In genomic region chr4:119938518-119938917, GRCm38 (mm10) we compare ENCODE assay signal across 11 mouse cellular contexts.
DNase-seq lines count a peak whose midpoint lies in the region; ATAC-seq lines count a peak whose summit lies in the region.
"Had no signal": no experiment of that assay in that cellular context is flagged by ENCODE, and none has a peak within 500 bp of the region (broad histone marks: within the 10 kb centered on the region; RNA-seq: fewer than 3 reads in every experiment).

No protein-coding gene starts in this region.

- H3K36me3 ChIP-seq in heart, embryonic 14.5 days (ENCODE audit: control insufficient read depth, insufficient read depth, low read length), result no peaks in the 10 kb centered on the region
- no peaks in the 10 kb centered on the region for H3K36me3 ChIP-seq in midbrain, embryonic 14.5 days (ENCODE audit: control insufficient read depth, insufficient read depth, low read length)
- no peaks in the 10 kb centered on the region for H3K36me3 ChIP-seq in midbrain, embryonic 11.5 days (ENCODE audit: control insufficient read depth, insufficient read depth, low read length)
- H3K36me3 ChIP-seq: heart, embryonic 12.5 days had no signal

- peak; percentile 2 for DNase-seq in adrenal gland, postnatal 14 days
- no peak for DNase-seq in adrenal gland, adult 2 months
- no peak for DNase-seq in heart, adult 18-20 months
- DNase-seq in midbrain, embryonic 14.5 days, result no peak
- DNase-seq in midbrain, embryonic 11.5 days (ENCODE audit: low spot score, missing footprints), result no peak
- DNase-seq in kidney, postnatal 36 days, result peak; percentile 25 to 49
- DNase-seq in urinary bladder, postnatal 36 days (ENCODE audit: low spot score in 2 of 2), result no peak
- DNase-seq: liver had no signal

- no peak overlapping the region for H3K4me2 ChIP-seq in heart, embryonic 14.5 days (ENCODE audit: low read length)
- no peak overlapping the region for H3K4me2 ChIP-seq in midbrain, embryonic 14.5 days (ENCODE audit: low read length)
- H3K4me2 ChIP-seq in midbrain, embryonic 11.5 days, result no peak overlapping the region
- H3K4me2 ChIP-seq: heart, embryonic 12.5 days had no signal

- H3K4me3 ChIP-seq in heart, embryonic 14.5 days (ENCODE audit: control insufficient read depth in 1 of 2, insufficient read depth in 1 of 2, low read depth in 1 of 2, low read length in 2 of 2), result no peak overlapping the region
- no peak overlapping the region for H3K4me3 ChIP-seq in midbrain, embryonic 14.5 days (replicated peaks; ENCODE audit: low read depth, low read length)
- H3K4me3 ChIP-seq in midbrain, embryonic 11.5 days (ENCODE audit: low read depth, low read length), result no peak overlapping the region
- H3K4me3 ChIP-seq: heart, embryonic 12.5 days had no signal

- ATAC-seq in heart, embryonic 14.5 days (ENCODE audit: insufficient number of reproducible peaks, insufficient read depth, low FRiP score, low read depth), result no peak
- ATAC-seq in midbrain, embryonic 14.5 days (ENCODE audit: low FRiP score, low TSS enrichment), result no peak
- no peak for ATAC-seq in midbrain, embryonic 11.5 days (ENCODE audit: low FRiP score)
- ATAC-seq: intestine, postnatal 0 days had no signal

- no peaks in the 10 kb centered on the region for H3K9me3 ChIP-seq in heart, embryonic 14.5 days (ENCODE audit: control insufficient read depth, low read length)
- H3K9me3 ChIP-seq in midbrain, embryonic 14.5 days (ENCODE audit: control insufficient read depth, low read length), result no peaks in the 10 kb centered on the region
- no peaks in the 10 kb centered on the region for H3K9me3 ChIP-seq in midbrain, embryonic 11.5 days (ENCODE audit: control insufficient read depth, low read length)
- H3K9me3 ChIP-seq: heart, embryonic 12.5 days had no signal

- H3K4me1 ChIP-seq in heart, embryonic 14.5 days (ENCODE audit: control insufficient read depth in 2 of 2, insufficient read depth in 2 of 2, low read length in 2 of 2), result peaks cover 14% of the 10 kb centered on the region in 2 experiments
- 0 out of 2 replicates have a peak, but pooled peaks cover 2% of the 10 kb centered on the region for H3K4me1 ChIP-seq in midbrain, embryonic 14.5 days (ENCODE audit: control insufficient read depth, insufficient read depth, low read length)
- no peaks in the 10 kb centered on the region for H3K4me1 ChIP-seq in midbrain, embryonic 11.5 days (ENCODE audit: control insufficient read depth, insufficient read depth, low read length)

- no peaks in the 10 kb centered on the region for H3K27me3 ChIP-seq in heart, embryonic 14.5 days (ENCODE audit: control insufficient read depth, insufficient read depth, low read length)
- no peaks in the 10 kb centered on the region for H3K27me3 ChIP-seq in midbrain, embryonic 14.5 days (ENCODE audit: control insufficient read depth, insufficient read depth, low read length)
- no peaks in the 10 kb centered on the region for H3K27me3 ChIP-seq in midbrain, embryonic 11.5 days (ENCODE audit: control insufficient read depth, insufficient read depth, low read length)
- H3K27me3 ChIP-seq: heart, embryonic 12.5 days had no signal

- no peak overlapping the region for H3K9ac ChIP-seq in heart, embryonic 14.5 days (ENCODE audit: low read length)
- no peak overlapping the region for H3K9ac ChIP-seq in midbrain, embryonic 14.5 days (replicated peaks; ENCODE audit: low read length)
- H3K9ac ChIP-seq in midbrain, embryonic 11.5 days (ENCODE audit: low read length), result no peak overlapping the region
- H3K9ac ChIP-seq: heart, embryonic 12.5 days had no signal

- WGBS in heart, embryonic 14.5 days, result 72% methylated on average over 4 of the region's 4 CpGs
- 83% methylated on average over 4 of the region's 4 CpGs for WGBS in midbrain, embryonic 14.5 days
- 85% methylated on average over 4 of the region's 4 CpGs for WGBS in midbrain, embryonic 11.5 days

- peak overlapping the region; percentile 2 to 43; a peak in 2 of 4 replicates for H3K27ac ChIP-seq in heart, embryonic 14.5 days (replicated peaks in 1 of 2; ENCODE audit: control insufficient read depth in 1 of 2, insufficient read depth in 1 of 2, low read depth in 2 of 2, low read length in 2 of 2)
- H3K27ac ChIP-seq in midbrain, embryonic 14.5 days (replicated peaks; ENCODE audit: low read depth, low read length), result 0 out of 2 replicates have a peak overlapping the region, but pooled peaks have one; percentile 38
- H3K27ac ChIP-seq in midbrain, embryonic 11.5 days (ENCODE audit: low read depth, low read length), result no peak overlapping the region

Comparison
In these comparisons a context has a peak if more than half of its experiments do, and no peak if none do; other contexts are left out.
1. DNase-seq: peak in adrenal gland, postnatal 14 days (single experiment) and kidney, postnatal 36 days (2 of 2); none in adrenal gland, adult 2 months (single experiment), heart, adult 18-20 months (0 of 2), midbrain, embryonic 14.5 days (single experiment), midbrain, embryonic 11.5 days (single experiment) and urinary bladder, postnatal 36 days (0 of 2).